Mouse (Mus musculus): ENCODE measurements at regions not wholly inside any gene's neighbourhood (a gene's known extent, or its start where the extent isn't known, plus 50 kb on each side); places are given as distances from the start of the nearest gene placed in this dataset.

- peak; percentile 60 for DNase-seq (ENCODE audit: low read depth)
Observed at GRCm38 (mm10) chr16:24092616-24093525, 104.2 kb upstream of the Bcl6 start.

GRCm38 (mm10) chr16:24092136-24092535, 103.5 kb upstream of the Bcl6 start:
- peak; percentile 61 for DNase-seq (ENCODE audit: low read depth)

- DNase-seq (ENCODE audit: low read depth): no peak
Observed at GRCm38 (mm10) chr16:24090981-24091380, 102.3 kb upstream of the Bcl6 start.

- DNase-seq (ENCODE audit: low read depth): no peak
Observed at GRCm38 (mm10) chr16:24089840-24090762, 101.4 kb upstream of the Bcl6 start.

GRCm38 (mm10) chr16:24083966-24084365, 95.3 kb upstream of the Bcl6 start:
- DNase-seq (ENCODE audit: low read depth): no peak

- no peak for DNase-seq (ENCODE audit: low read depth)
Observed at GRCm38 (mm10) chr16:24080471-24080870, 91.8 kb upstream of the Bcl6 start.

GRCm38 (mm10) chr16:24078622-24079021, 90.0 kb upstream of the Bcl6 start:
- DNase-seq (ENCODE audit: low read depth): no peak

- no peak for DNase-seq (ENCODE audit: low read depth)
Observed at GRCm38 (mm10) chr16:24077428-24077827, 88.8 kb upstream of the Bcl6 start.

GRCm38 (mm10) chr16:24076799-24077136, 88.1 kb upstream of the Bcl6 start:
- no peak for DNase-seq (ENCODE audit: low read depth)

- DNase-seq (ENCODE audit: low read depth): no peak
Observed at GRCm38 (mm10) chr16:24076109-24076798, 87.6 kb upstream of the Bcl6 start.

- no peak for DNase-seq (ENCODE audit: low read depth)
Observed at GRCm38 (mm10) chr16:24073613-24074244, 85.1 kb upstream of the Bcl6 start.

GRCm38 (mm10) chr16:24073065-24073464, 84.4 kb upstream of the Bcl6 start:
- DNase-seq (ENCODE audit: low read depth): no peak

GRCm38 (mm10) chr16:24069411-24069810, 80.8 kb upstream of the Bcl6 start:
- no peak for DNase-seq (ENCODE audit: low read depth)

- DNase-seq (ENCODE audit: low read depth): no peak
Observed at GRCm38 (mm10) chr16:24068250-24068813, 79.7 kb upstream of the Bcl6 start.

GRCm38 (mm10) chr16:24062314-24062713, 73.7 kb upstream of the Bcl6 start:
- no peak for DNase-seq (ENCODE audit: low read depth)

GRCm38 (mm10) chr16:24061496-24061895, 72.8 kb upstream of the Bcl6 start:
- no peak for DNase-seq (ENCODE audit: low read depth)

- no peak for DNase-seq (ENCODE audit: low read depth)
Observed at GRCm38 (mm10) chr16:24059090-24059600, 70.5 kb upstream of the Bcl6 start.

GRCm38 (mm10) chr16:24056885-24057531, 68.4 kb upstream of the Bcl6 start:
- no peak for DNase-seq (ENCODE audit: low read depth)

- no peak for DNase-seq (ENCODE audit: low read depth)
Observed at GRCm38 (mm10) chr16:24056123-24056884, 67.7 kb upstream of the Bcl6 start.

- no peak for DNase-seq (ENCODE audit: low read depth)
Observed at GRCm38 (mm10) chr16:24054293-24054692, 65.6 kb upstream of the Bcl6 start.
